Mouse (Mus musculus) cerebellum, postnatal 14 days (tissue): ENCODE data around the gene Cycs.

Source experiments
- DNase-seq, 2 experiments: peaks; one replicate each; pipeline ENCODE4 v3.0.0; 2021; ENCODE audit warnings: mixed read lengths in 2 of 2

The Cycs gene

DNA sequence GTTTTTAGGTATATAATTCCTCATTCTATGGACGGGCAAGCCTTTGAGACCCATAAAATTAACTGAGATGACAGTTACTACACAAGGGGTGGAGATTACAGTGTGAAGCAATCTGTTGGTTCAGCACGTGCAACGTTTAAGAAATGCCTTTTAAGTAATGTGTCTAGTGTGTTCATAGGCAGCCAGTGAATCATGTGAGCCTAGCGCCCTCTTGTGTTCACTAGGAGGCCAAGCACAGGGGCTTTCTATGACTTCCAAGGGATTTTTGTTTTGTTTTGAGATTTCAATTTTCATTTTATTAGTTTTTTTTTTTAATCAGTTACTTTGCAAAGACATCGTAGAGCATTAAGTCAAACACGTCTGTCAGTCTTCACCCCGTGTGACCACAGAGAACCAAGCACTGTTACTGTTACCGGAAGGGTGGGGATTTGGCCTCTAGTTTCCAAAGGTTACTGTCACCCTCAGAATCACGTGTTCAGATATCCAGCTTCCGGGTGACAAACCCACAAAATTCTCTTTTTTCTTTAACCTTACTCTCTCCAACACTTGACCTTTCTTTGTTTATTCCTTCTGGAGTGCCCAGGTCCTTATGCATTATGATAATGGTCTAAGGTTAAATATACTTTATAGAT lies 20.8 kb downstream of the Cycs start:
- peak; percentile 54 to 63 for DNase-seq

DNA sequence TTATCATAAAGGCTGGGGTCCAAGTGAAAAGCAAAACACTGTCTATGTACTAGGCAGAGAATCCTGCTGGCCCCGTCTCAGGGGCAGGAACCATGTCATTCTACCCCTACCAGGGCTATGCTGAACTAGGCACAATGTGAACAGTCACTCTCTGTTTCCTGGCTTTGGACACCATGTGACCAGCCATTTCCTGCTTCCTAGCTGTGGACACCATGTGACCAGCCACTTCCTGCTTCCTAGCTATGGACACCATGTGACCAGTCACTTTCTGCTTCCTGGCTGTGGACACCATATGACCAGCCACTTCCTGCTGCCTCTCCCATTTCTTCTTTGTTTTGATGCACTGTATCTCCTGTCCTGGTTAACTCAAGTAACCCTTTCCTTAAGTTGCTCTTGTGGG lies 23.8 kb downstream of the Cycs start:
- DNase-seq, result no peak

- no peak for DNase-seq
These were observed 26.7 kb downstream of the Cycs start for GRCm38 (mm10) chr6:50539641-50540040.

GRCm38 (mm10) chr6:50536461-50536892 lies 29.9 kb downstream of the Cycs start:
- DNase-seq, result peak; percentile 89 to 95

- DNase-seq, result no peak
These were observed 31.0 kb downstream of the Cycs start for GRCm38 (mm10) chr6:50535346-50535745.

- no peak for DNase-seq
These were observed 34.4 kb downstream of the Cycs start for GRCm38 (mm10) chr6:50531920-50532319.

DNA sequence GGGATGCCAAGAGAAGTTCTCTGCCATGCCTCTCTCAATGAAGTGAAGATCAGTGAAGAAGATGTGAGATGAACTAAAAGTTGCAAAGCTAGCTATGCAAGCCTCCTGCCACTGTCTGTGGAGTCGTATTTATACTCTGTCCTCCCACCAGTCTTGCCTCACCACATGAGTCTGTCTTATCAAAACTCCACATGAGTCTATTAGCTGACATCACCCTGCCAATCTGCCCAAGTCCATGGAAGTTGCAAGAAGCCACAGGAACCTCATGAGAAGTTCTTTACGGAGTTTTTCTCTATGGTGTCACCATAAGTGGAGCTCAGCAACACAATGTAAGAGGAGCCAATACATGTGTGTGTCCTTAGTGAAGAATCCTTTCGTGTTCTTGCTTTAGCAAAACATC lies 35.3 kb downstream of the Cycs start:
- DNase-seq, result no peak

- DNase-seq, result no peak
These were observed 37.1 kb downstream of the Cycs start for GRCm38 (mm10) chr6:50529194-50529593.

DNA sequence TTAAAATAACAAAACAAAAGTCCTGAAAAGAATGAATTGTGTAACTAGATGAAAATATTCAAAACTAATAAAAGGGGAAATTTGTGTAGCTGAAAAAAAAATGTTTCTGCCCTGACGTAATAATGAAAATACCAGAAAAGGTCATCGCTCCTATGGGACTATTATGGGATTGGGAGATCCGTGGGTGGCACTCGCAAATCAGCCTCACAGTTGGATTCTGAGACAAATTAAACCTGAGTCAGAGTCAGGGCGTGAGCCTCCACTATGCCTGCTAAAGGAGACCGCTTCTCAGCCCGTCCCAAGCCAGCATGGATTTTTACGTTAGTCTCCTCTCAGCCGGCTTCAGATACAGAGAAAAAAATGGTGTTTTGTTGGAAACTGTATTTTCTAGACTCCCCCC lies 38.9 kb downstream of the Cycs start:
- DNase-seq, result no peak

DNA sequence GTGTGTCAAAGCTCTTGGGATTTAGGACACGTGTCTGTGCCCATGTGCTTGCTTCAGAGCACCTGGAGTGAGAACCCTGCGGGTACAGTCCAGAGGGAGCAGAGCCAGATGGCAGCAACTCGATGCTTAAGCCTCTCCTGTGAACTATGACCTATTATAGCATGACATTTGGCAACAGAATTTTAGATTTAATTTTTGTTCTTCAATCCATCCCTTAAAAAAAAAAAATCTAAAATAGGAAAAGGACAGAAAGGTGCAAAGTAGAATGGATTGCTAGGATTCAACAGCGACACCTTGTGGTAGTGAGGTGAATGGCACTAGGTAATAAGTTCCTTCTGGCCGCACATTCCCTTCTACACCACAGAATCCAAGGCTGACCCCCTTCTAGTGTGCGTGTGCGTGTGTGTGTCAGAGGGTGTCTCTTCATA lies 39.7 kb downstream of the Cycs start:
- DNase-seq, result peak; percentile 85 to 86

- no peak for DNase-seq
These were observed 40.5 kb downstream of the Cycs start for GRCm38 (mm10) chr6:50525846-50526245.

- DNase-seq, result no peak
These were observed 42.0 kb downstream of the Cycs start for GRCm38 (mm10) chr6:50524261-50524896.

- DNase-seq, result no peak
These were observed 43.6 kb downstream of the Cycs start for GRCm38 (mm10) chr6:50522772-50523171.

DNA sequence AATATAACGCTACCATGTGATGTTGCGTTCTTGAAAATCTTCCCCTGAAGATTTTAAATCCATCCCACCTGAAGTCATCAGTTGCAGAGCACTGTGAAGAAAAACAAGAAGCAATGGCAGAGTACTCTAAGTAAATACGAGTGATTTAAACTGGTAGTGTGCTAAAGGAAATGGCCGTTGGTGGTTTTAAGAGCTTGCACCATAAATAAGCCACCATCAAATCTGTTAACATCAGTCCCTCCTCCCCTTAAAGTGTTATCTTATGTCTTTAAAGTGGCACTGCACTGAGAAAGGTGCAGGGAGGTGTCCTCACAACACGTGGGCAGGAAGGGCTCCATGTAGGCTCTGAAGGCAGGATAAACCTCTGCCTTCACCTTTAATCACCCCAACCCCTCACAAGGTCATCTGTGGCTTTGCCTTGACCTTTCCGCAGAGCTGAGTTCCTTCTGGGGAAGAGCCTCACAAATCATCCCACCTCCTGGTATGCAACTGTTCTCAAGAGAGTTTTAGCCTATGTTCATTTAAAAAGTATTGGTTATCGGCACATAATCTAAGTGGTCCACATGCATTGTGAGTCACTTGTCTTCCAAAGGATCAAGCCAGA lies 44.7 kb downstream of the Cycs start:
- DNase-seq, result no peak

DNA sequence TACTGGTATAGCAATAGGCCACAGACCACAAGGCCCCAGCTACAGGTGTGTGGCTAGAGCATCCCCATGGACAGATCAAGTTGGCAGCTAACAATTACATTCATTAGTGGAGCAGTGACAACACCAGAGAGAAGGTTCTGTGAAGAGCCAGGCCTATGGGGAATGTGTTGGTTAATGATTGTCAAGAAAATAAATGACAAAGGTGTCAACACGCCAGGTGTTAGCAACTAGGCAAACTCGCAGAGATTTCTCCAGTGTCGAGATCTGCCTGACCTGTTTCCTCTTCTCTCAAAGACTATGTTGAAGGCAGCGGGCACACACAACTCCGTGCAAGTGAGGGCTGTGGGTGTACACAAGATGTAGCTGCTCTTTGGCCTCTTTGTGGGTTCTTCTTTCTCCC lies 46.2 kb downstream of the Cycs start:
- no peak for DNase-seq

DNA sequence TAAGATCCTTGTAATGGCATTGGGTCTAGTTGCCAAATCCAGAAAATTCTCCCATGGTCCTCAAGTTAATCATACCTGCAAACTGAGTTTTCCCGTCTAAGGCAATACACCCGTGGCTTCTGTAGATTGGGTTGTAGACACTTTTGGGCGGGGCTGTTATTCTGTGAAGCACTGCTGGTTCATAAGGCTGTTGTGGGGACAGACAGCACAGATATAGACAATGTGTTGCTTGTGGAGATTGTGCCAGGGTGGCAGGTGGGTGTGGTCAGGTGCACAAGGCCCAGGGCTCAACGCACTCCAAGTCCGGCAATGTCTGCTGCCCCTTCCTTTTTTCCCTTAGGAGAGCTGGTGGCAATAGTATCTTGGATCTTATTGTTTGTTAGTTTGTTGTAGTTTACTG lies 48.0 kb downstream of the Cycs start:
- DNase-seq, result no peak
